15 mouse cellular contexts compared by ENCODE assay signal in the genomic region with DNA sequence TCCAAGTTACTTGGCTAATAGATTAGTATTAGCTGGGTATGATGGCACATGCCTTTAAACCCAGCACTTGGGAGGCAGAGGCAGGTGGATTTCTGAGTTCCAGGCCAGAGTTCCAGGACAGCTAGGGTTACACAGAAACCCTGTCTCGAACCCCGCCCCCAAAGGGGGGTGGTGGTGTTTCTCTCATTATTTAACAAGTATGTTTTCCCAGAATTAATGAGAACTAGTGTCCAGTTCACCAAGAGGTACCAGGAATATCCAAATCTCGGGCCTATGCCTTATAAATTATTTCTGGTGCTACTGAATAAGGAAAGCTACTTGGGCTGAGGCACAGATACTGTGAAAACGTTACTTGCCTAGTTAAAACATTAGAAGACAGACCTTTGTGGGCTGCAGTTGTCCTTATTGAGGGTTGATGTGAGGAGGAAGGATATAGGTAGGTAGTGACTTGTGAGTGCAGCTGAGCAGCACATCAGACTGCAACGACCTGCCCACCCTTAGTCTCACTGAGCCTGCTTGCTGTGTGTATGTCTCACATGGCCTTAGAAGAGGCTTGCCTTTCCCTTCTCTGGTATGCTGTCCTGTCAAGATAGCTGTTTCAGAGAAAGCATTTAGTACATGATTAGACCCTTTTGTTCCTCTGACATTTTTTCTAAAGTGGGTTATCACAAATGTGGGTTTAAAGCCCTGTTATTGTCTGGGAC. TPM values are rescaled to one million over a fixed set of nuclear protein-coding genes. Genes with fewer than 3 reads are reported as not detected.
DNase-seq lines count a peak whose midpoint lies in the region; ATAC-seq and TF ChIP-seq lines count a peak whose summit lies in the region.
"Had no signal": no experiment of that assay in that cellular context is flagged by ENCODE, and none has a peak within 500 bp of the region (broad histone marks: within the 10 kb centered on the region; RNA-seq: fewer than 3 reads in every experiment).

No protein-coding gene starts in this region.

- DNase-seq in CH12.LX (ENCODE audit: extremely low read depth) = peak; percentile 67
- no peak for DNase-seq in liver, postnatal 0 days
- no peak for DNase-seq in yolk sac, embryonic 10.5 days (ENCODE audit: low spot score)
- no peak for DNase-seq in frontal cortex, postnatal 36 days (ENCODE audit: low spot score in 2 of 2)
- DNase-seq: cerebellum, adult 8-10 months; kidney, postnatal 10 days; right cerebral cortex, postnatal 14 days; thymus, postnatal 25 days had no signal

- dilution Hi-C loops in CH12.LX (cut with MboI; ENCODE audit: extremely low pct_ligation_motif_present, extremely low pct_unique_long_range_greater_than_20kb, low sequenced_read_pairs) = no loop called here

- no peak for TF ChIP-seq RAD21 in CH12.LX (IDR thresholded peaks at IDR 0.05; ENCODE audit: low read depth, low read length)

- H3K4me2 ChIP-seq in intestine, embryonic 15.5 days (replicated peaks) = no peak overlapping the region
- no peak overlapping the region for H3K4me2 ChIP-seq in intestine, embryonic 16.5 days (ENCODE audit: low read depth, low read length)
- no peak overlapping the region for H3K4me2 ChIP-seq in CH12.LX (ENCODE audit: insufficient read depth, low read depth, poor library complexity, severe bottlenecking)
- H3K4me2 ChIP-seq in liver, postnatal 0 days (ENCODE audit: low read depth, low read length) = no peak overlapping the region
- H3K4me2 ChIP-seq: embryonic facial prominence, embryonic 15.5 days; heart, embryonic 11.5 days; hindbrain, embryonic 15.5 days had no signal

- H3K9me3 ChIP-seq in intestine, embryonic 15.5 days = no peaks in the 10 kb centered on the region
- no peaks in the 10 kb centered on the region for H3K9me3 ChIP-seq in intestine, embryonic 16.5 days (ENCODE audit: control insufficient read depth, low read length)
- H3K9me3 ChIP-seq in CH12.LX (replicated peaks; ENCODE audit: low read length) = no peaks in the 10 kb centered on the region
- no peaks in the 10 kb centered on the region for H3K9me3 ChIP-seq in liver, postnatal 0 days (ENCODE audit: low read length)
- H3K9me3 ChIP-seq: embryonic facial prominence, embryonic 15.5 days; hindbrain, embryonic 15.5 days had no signal

- no peak overlapping the region for H3K27ac ChIP-seq in intestine, embryonic 15.5 days
- H3K27ac ChIP-seq in intestine, embryonic 16.5 days (ENCODE audit: low read length) = no peak overlapping the region
- peak overlapping the region; percentile 40 for H3K27ac ChIP-seq in CH12.LX (ENCODE audit: insufficient read depth, low read depth)
- H3K27ac ChIP-seq in liver, postnatal 0 days (ENCODE audit: low read depth) = no peak overlapping the region
- H3K27ac ChIP-seq: embryonic facial prominence, embryonic 15.5 days; hindbrain, embryonic 15.5 days; macrophage had no signal

- peaks cover 4% of the 10 kb centered on the region for H3K36me3 ChIP-seq in intestine, embryonic 15.5 days
- H3K36me3 ChIP-seq in intestine, embryonic 16.5 days (ENCODE audit: control insufficient read depth, insufficient read depth, low read length) = peaks cover 11% of the 10 kb centered on the region
- peaks cover 34 to 43% of the 10 kb centered on the region in 2 experiments for H3K36me3 ChIP-seq in CH12.LX (replicated peaks in 1 of 2; ENCODE audit: control insufficient read depth in 1 of 2, insufficient read depth in 1 of 2, low read length in 1 of 2)
- peaks cover 35% of the 10 kb centered on the region for H3K36me3 ChIP-seq in liver, postnatal 0 days (replicated peaks; ENCODE audit: insufficient read depth, low read length)

- no peak for TF ChIP-seq EP300 in CH12.LX (IDR thresholded peaks at IDR 0.05; ENCODE audit: low read length)
- TF ChIP-seq EP300 in liver, postnatal 0 days (IDR thresholded peaks at IDR 0.05; ENCODE audit: low read depth) = no peak

- no peak overlapping the region for H3K9ac ChIP-seq in intestine, embryonic 15.5 days
- H3K9ac ChIP-seq in intestine, embryonic 16.5 days (ENCODE audit: low read depth, low read length) = no peak overlapping the region
- H3K9ac ChIP-seq in CH12.LX (ENCODE audit: insufficient read depth, low read depth) = no peak overlapping the region
- no peak overlapping the region for H3K9ac ChIP-seq in liver, postnatal 0 days (replicated peaks)
- H3K9ac ChIP-seq: embryonic facial prominence, embryonic 15.5 days; hindbrain, embryonic 15.5 days had no signal

- ATAC-seq in intestine, embryonic 15.5 days = peak; percentile 50; the same call in 1 of the 2 replicates
- no peak for ATAC-seq in intestine, embryonic 16.5 days
- ATAC-seq in common myeloid progenitor, adult 5-6 weeks (replicated peaks; ENCODE audit: low read depth, poor library complexity, severe bottlenecking) = peak; percentile 20; the same call in 1 of the 2 replicates
- peak; percentile 20; the same call in 1 of the 2 replicates for ATAC-seq in liver, postnatal 0 days

- WGBS in intestine, embryonic 15.5 days = 44% methylated on average over 5 of the region's 5 CpGs
- 40% methylated on average over 5 of the region's 5 CpGs for WGBS in intestine, embryonic 16.5 days
- WGBS in liver, postnatal 0 days (ENCODE audit: insufficient replicate concordance) = 42% methylated on average over 5 of the region's 5 CpGs

- no peak for TF ChIP-seq CTCF in CH12.LX (conservative IDR thresholded peaks at IDR 0.05 in 1 of 2, IDR thresholded peaks at IDR 0.05 in 1 of 2; ENCODE audit: low read depth in 2 of 2, low read length in 2 of 2)
- TF ChIP-seq CTCF in liver, postnatal 0 days (IDR thresholded peaks at IDR 0.05; ENCODE audit: low read depth) = no peak

- no peak overlapping the region for H3K4me3 ChIP-seq in intestine, embryonic 15.5 days (replicated peaks)
- no peak overlapping the region for H3K4me3 ChIP-seq in intestine, embryonic 16.5 days (ENCODE audit: low read length)
- no peak overlapping the region for H3K4me3 ChIP-seq in CH12.LX (replicated peaks in 1 of 3; ENCODE audit: low read depth in 2 of 3, low read length in 2 of 3, poor library complexity in 1 of 3)
- no peak overlapping the region for H3K4me3 ChIP-seq in liver, postnatal 0 days (ENCODE audit: low read depth, low read length)
- H3K4me3 ChIP-seq: embryonic facial prominence, embryonic 15.5 days; hindbrain, embryonic 15.5 days had no signal

- no peaks in the 10 kb centered on the region for H3K4me1 ChIP-seq in intestine, embryonic 15.5 days (replicated peaks)
- H3K4me1 ChIP-seq in intestine, embryonic 16.5 days (ENCODE audit: control insufficient read depth, insufficient read depth, low read length) = peaks cover 1% of the 10 kb centered on the region; the same call in 1 of the 2 replicates
- peaks cover 0 to 20% of the 10 kb centered on the region in 2 experiments; a peak in 2 of 4 replicates for H3K4me1 ChIP-seq in CH12.LX (ENCODE audit: control insufficient read depth in 1 of 2, insufficient read depth in 2 of 2)
- peaks cover 4% of the 10 kb centered on the region; the same call in 1 of the 2 replicates for H3K4me1 ChIP-seq in liver, postnatal 0 days (ENCODE audit: insufficient read depth)

- in situ Hi-C loops in CH12.LX (cut with MboI; ENCODE audit: low pct_ligation_motif_present, low pct_unique_long_range_greater_than_20kb, low sequenced_read_pairs) = no loop called here

- TF ChIP-seq POLR2A in CH12.LX (IDR thresholded peaks at IDR 0.05; ENCODE audit: low read depth, low read length) = peak; percentile 48

- no peaks in the 10 kb centered on the region for H3K27me3 ChIP-seq in intestine, embryonic 15.5 days (replicated peaks)
- no peaks in the 10 kb centered on the region for H3K27me3 ChIP-seq in intestine, embryonic 16.5 days (replicated peaks; ENCODE audit: control insufficient read depth, insufficient read depth, low read length)
- H3K27me3 ChIP-seq in CH12.LX (replicated peaks) = no peaks in the 10 kb centered on the region
- no peaks in the 10 kb centered on the region for H3K27me3 ChIP-seq in liver, postnatal 0 days (ENCODE audit: insufficient read depth, low read length)
- H3K27me3 ChIP-seq: embryonic facial prominence, embryonic 15.5 days; hindbrain, embryonic 15.5 days had no signal

- peaks cover 29% of the 10 kb centered on the region for H3K79me2 ChIP-seq in CH12.LX (replicated peaks; ENCODE audit: control insufficient read depth, extremely low read depth, insufficient read depth, poor library complexity, severe bottlenecking)

TF ChIP-seq in CH12.LX, 34 proteins besides CTCF, POLR2A, EP300 and RAD21:
- TF ChIP-seq USF1 (IDR thresholded peaks at IDR 0.05; ENCODE audit: low read depth, low read length) = no peak
- no peak for TF ChIP-seq JUND (conservative IDR thresholded peaks at IDR 0.05; ENCODE audit: low read depth, low read length)
- no peak for TF ChIP-seq HCFC1 (IDR thresholded peaks at IDR 0.05; ENCODE audit: low read depth, low read length)
- no peak for TF ChIP-seq SMC3 (IDR thresholded peaks at IDR 0.05; ENCODE audit: low read depth, low read length)
- TF ChIP-seq JUN (IDR thresholded peaks at IDR 0.05; ENCODE audit: insufficient read depth, low read depth, low read length) = no peak
- TF ChIP-seq ZNF384 (IDR thresholded peaks at IDR 0.05; ENCODE audit: low read depth, low read length) = no peak
- TF ChIP-seq ELF1 (IDR thresholded peaks at IDR 0.05; ENCODE audit: low read depth, low read length) = 0 out of 2 replicates have a peak, but pooled peaks have one; percentile 6
- peak; percentile 36 for TF ChIP-seq POLR2AphosphoS2 (IDR thresholded peaks at IDR 0.05; ENCODE audit: low read depth, low read length)
- TF ChIP-seq SIN3A (IDR thresholded peaks at IDR 0.05; ENCODE audit: low read length) = 0 out of 2 replicates have a peak, but pooled peaks have one; percentile 26
- no peak for TF ChIP-seq ZMIZ1 (IDR thresholded peaks at IDR 0.05; ENCODE audit: low read depth, low read length)
- TF ChIP-seq MYC (IDR thresholded peaks at IDR 0.05; ENCODE audit: low read depth, low read length) = no peak
- no peak for TF ChIP-seq MAZ (IDR thresholded peaks at IDR 0.05; ENCODE audit: low read depth, low read length)
- no peak for TF ChIP-seq MAX (IDR thresholded peaks at IDR 0.05; ENCODE audit: low read length)
- no peak for TF ChIP-seq PAX5 (IDR thresholded peaks at IDR 0.05; ENCODE audit: low read length)
- no peak for TF ChIP-seq TCF12 (IDR thresholded peaks at IDR 0.05; ENCODE audit: low read depth, low read length)

RNA-seq across cellular contexts. Expression of gene Gpc5, which starts 43.0 kb away (rescaled TPM):
- 0.15 and 0.18 TPM in 2 replicates for polyA plus RNA-seq in intestine, embryonic 15.5 days (2015; fragmentation: Nextera tagmentation; extraction: Ambion mirVana)
- polyA plus RNA-seq in intestine, embryonic 16.5 days (2015; fragmentation: Nextera tagmentation; extraction: Ambion mirVana) = 0.15 and 0.34 TPM in 2 replicates
- total RNA-seq in CH12.LX (2012; rRNA removed) = not detected in 2 replicates
- total RNA-seq in CH12.LX (2014; rRNA removed) = not detected in 2 replicates
- polyA plus RNA-seq in CH12.LX (2012; ENCODE audit: insufficient read length, low read depth) = 0.14 TPM in 1 of 2 replicates, not detected in the other
- not detected in 2 replicates for total RNA-seq in common myeloid progenitor, adult 5-6 weeks (2017)
- not detected in 2 replicates for polyA plus RNA-seq in liver, postnatal 0 days (2015; fragmentation: Nextera tagmentation; extraction: Ambion mirVana)
- polyA plus RNA-seq: macrophage had no signal
